Mouse (Mus musculus) embryonic fibroblast, embryonic 13.5 days (primary cell): ENCODE data around the gene Smad6.

Experiments used
- CTCF ChIP-seq: IDR thresholded peaks from 2 replicates; pipeline ENCODE4 v1.5.1; 2011; ENCODE audit warnings: mild to moderate bottlenecking, control low read depth, low read length, moderate library complexity, borderline replicate concordance; ENCODE audit not compliant: insufficient read depth
- POLR2A ChIP-seq: IDR thresholded peaks from 2 replicates; pipeline ENCODE4 v1.6.1; 2011; ENCODE audit warnings: low read depth, mild to moderate bottlenecking, control low read depth, low read length, moderate library complexity

- TF ChIP-seq POLR2A (no peak), CTCF (no peak)
These were observed 38.8 kb downstream of the Smad6 start for GRCm38 (mm10) chr9:63982937-63983632.
